Mouse (Mus musculus) MEL (cell line): Measurements from ENCODE around the gene Pcx. TPM values are rescaled to one million over a fixed set of nuclear protein-coding genes. Genes with fewer than 3 reads are reported as not detected.

Experiments
- DNase-seq: peaks from one replicate; pipeline ENCODE4 v3.0.0; 2011; ENCODE audit warnings: low read depth, low spot score
- H3K27ac ChIP-seq: 2 replicates; pipeline ENCODE4 v1.5.1; 2012; ENCODE audit warnings: low read depth, mild to moderate bottlenecking, control low read depth, low read length, moderate library complexity; ENCODE audit not compliant: control insufficient read depth
- H3K27me3 ChIP-seq, 2 experiments: fragments of 150-350 bp in 1 of 2; sonication (generic) in 1 of 2; 2 replicates each; pipeline ENCODE4 v1.6.1; 2012; ENCODE audit warnings: low read length in 2 of 2, mild to moderate bottlenecking in 2 of 2, improper control_type of control experiment in 1 of 2, moderate library complexity in 1 of 2; ENCODE audit not compliant: insufficient read depth in 2 of 2, control insufficient read depth in 1 of 2
- H3K36me3 ChIP-seq, 2 experiments: 2 replicates each; pipeline ENCODE4 v1.6.1; 2012 to 2014; ENCODE audit warnings: low read length in 2 of 2, improper control_type of control experiment in 1 of 2, inconsistent platforms in 1 of 2, mild to moderate bottlenecking in 1 of 2; ENCODE audit not compliant: insufficient read depth in 2 of 2, control insufficient read depth in 1 of 2
- H3K4me1 ChIP-seq, 2 experiments: fragments of 150-350 bp in 1 of 2; sonication (generic) in 1 of 2; 2 replicates each; pipeline ENCODE4 v1.6.1; 2012; ENCODE audit warnings: low read length in 2 of 2, improper control_type of control experiment in 1 of 2, mild to moderate bottlenecking in 1 of 2; ENCODE audit not compliant: insufficient read depth in 2 of 2, control insufficient read depth in 1 of 2
- H3K4me3 ChIP-seq, 2 experiments: fragments of 150-350 bp in 1 of 2; sonication (generic) in 1 of 2; 2 replicates each; pipeline ENCODE4 v1.5.1; 2012; ENCODE audit warnings: low read depth in 2 of 2, low read length in 2 of 2, mild to moderate bottlenecking in 2 of 2, moderate library complexity in 2 of 2, control low read depth in 1 of 2, improper control_type of control experiment in 1 of 2; ENCODE audit not compliant: control insufficient read depth in 1 of 2, insufficient read depth in 1 of 2
- H3K79me2 ChIP-seq: 2 replicates; pipeline ENCODE4 v1.6.1; 2012; ENCODE audit warnings: mild to moderate bottlenecking, low read length, moderate library complexity; ENCODE audit not compliant: control insufficient read depth, poor library complexity, insufficient read depth
- H3K9ac ChIP-seq: 2 replicates; pipeline ENCODE4 v1.6.1; 2012; ENCODE audit warnings: low read depth, mild to moderate bottlenecking, control low read depth, low read length, moderate library complexity; ENCODE audit not compliant: control insufficient read depth, poor library complexity, severe bottlenecking
- H3K9me3 ChIP-seq: fragments of 150-350 bp; sonication (generic); replicated peaks from 2 replicates; pipeline ENCODE4 v1.6.1; 2012; ENCODE audit warnings: mild to moderate bottlenecking, low read length, improper control_type of control experiment, moderate library complexity; ENCODE audit not compliant: insufficient read depth
- EP300 ChIP-seq, 2 experiments: IDR thresholded peaks; 2 replicates each; pipeline ENCODE4 v1.6.1; 2011; ENCODE audit warnings: improper control_type of control experiment in 2 of 2, low read length in 2 of 2, low read depth in 1 of 2, mild to moderate bottlenecking in 1 of 2
- ETS1 ChIP-seq: IDR thresholded peaks from 2 replicates; pipeline ENCODE4 v1.6.1; 2012; ENCODE audit warnings: low read depth, mild to moderate bottlenecking, inconsistent platforms, low read length, improper control_type of control experiment, moderate library complexity
- GABPA ChIP-seq: IDR thresholded peaks from 2 replicates; pipeline ENCODE4 v1.6.1; 2012; ENCODE audit warnings: low read depth, mild to moderate bottlenecking, inconsistent platforms, low read length, improper control_type of control experiment, moderate library complexity
- HCFC1 ChIP-seq: IDR thresholded peaks from 2 replicates; pipeline ENCODE4 v1.6.1; 2012; ENCODE audit warnings: low read depth, mild to moderate bottlenecking, inconsistent platforms, low read length, improper control_type of control experiment, moderate library complexity
- JUND ChIP-seq: IDR thresholded peaks from 2 replicates; pipeline ENCODE4 v1.6.1; 2011; ENCODE audit warnings: low read depth, mild to moderate bottlenecking, improper control_type of control experiment, low read length
- KAT2A ChIP-seq: conservative IDR thresholded peaks from 2 replicates; pipeline ENCODE4 v1.6.1; 2012; ENCODE audit warnings: low read depth, low read length, improper control_type of control experiment, inconsistent platforms
- MAFK ChIP-seq: IDR thresholded peaks from 2 replicates; pipeline ENCODE4 v1.6.1; 2011; ENCODE audit warnings: low read depth, mild to moderate bottlenecking, low read length, improper control_type of control experiment, borderline replicate concordance
- MEF2A ChIP-seq: IDR thresholded peaks from 2 replicates; pipeline ENCODE4 v1.6.1; 2014; ENCODE audit warnings: low read depth, mild to moderate bottlenecking, inconsistent platforms, low read length, improper control_type of control experiment; ENCODE audit not compliant: poor library complexity, insufficient replicate concordance, severe bottlenecking; ENCODE audit errors: extremely low read depth
- MXI1 ChIP-seq: IDR thresholded peaks from 2 replicates; pipeline ENCODE4 v1.6.1; 2011; ENCODE audit warnings: mild to moderate bottlenecking, low read depth, low read length, improper control_type of control experiment
- MYB ChIP-seq: IDR thresholded peaks from 2 replicates; pipeline ENCODE4 v1.6.1; 2011; ENCODE audit warnings: mild to moderate bottlenecking, low read depth, low read length, improper control_type of control experiment
- NELFE ChIP-seq: IDR thresholded peaks from 2 replicates; pipeline ENCODE4 v1.6.1; 2011; ENCODE audit warnings: low read depth, low read length, improper control_type of control experiment
- NRF1 ChIP-seq: IDR thresholded peaks from 2 replicates; pipeline ENCODE4 v1.6.1; 2014; ENCODE audit warnings: low read depth, mild to moderate bottlenecking, inconsistent platforms, low read length, improper control_type of control experiment, moderate library complexity; ENCODE audit not compliant: poor library complexity, insufficient read depth, severe bottlenecking
- POLR2AphosphoS2 ChIP-seq: IDR thresholded peaks from 2 replicates; pipeline ENCODE4 v1.6.1; 2011; ENCODE audit warnings: low read length, improper control_type of control experiment
- SMC3 ChIP-seq: IDR thresholded peaks from 2 replicates; pipeline ENCODE4 v1.6.1; 2011; ENCODE audit warnings: low read depth, low read length, improper control_type of control experiment
- TAL1 ChIP-seq: IDR thresholded peaks from 2 replicates; pipeline ENCODE4 v1.6.1; 2012; ENCODE audit warnings: mild to moderate bottlenecking, inconsistent platforms, low read length, moderate library complexity, mixed read lengths
- TBP ChIP-seq: IDR thresholded peaks from 2 replicates; pipeline ENCODE4 v1.8.0; 2011; ENCODE audit warnings: low read depth, low read length, improper control_type of control experiment
- UBTF ChIP-seq: IDR thresholded peaks from 2 replicates; pipeline ENCODE4 v1.6.1; 2012; ENCODE audit warnings: low read depth, mild to moderate bottlenecking, inconsistent platforms, low read length, improper control_type of control experiment, moderate library complexity, borderline replicate concordance; ENCODE audit not compliant: insufficient read depth
- USF2 ChIP-seq, 2 experiments: IDR thresholded peaks; 2 replicates each; pipeline ENCODE4 v1.6.1; 2011 to 2012; ENCODE audit warnings: improper control_type of control experiment in 2 of 2, low read length in 2 of 2, borderline replicate concordance in 1 of 2, inconsistent platforms in 1 of 2, low read depth in 1 of 2, mild to moderate bottlenecking in 1 of 2; ENCODE audit not compliant: insufficient read depth in 1 of 2
- ZKSCAN1 ChIP-seq: IDR thresholded peaks from 2 replicates; pipeline ENCODE4 v1.6.1; 2012; ENCODE audit warnings: low read depth, mild to moderate bottlenecking, inconsistent platforms, low read length, improper control_type of control experiment, moderate library complexity
- ZNF384 ChIP-seq: IDR thresholded peaks from 2 replicates; pipeline ENCODE4 v1.6.1; 2012; ENCODE audit warnings: low read depth, mild to moderate bottlenecking, inconsistent platforms, low read length, improper control_type of control experiment
- polyA plus RNA-seq, 2 experiments: library from polyadenylated mRNA; stranded (reverse) in 1 of 2; unstranded in 1 of 2; fragments of >175 nt in 1 of 2; fragments of >200 nt in 1 of 2; gene quantifications; 2 replicates each; pipeline versions ENCODE4 v1.2.1 to v1.2.4; 2012; ENCODE audit warnings: low replicate concordance in 2 of 2, low read depth in 1 of 2; ENCODE audit not compliant: insufficient read length in 2 of 2, insufficient read depth in 1 of 2, missing spikeins in 1 of 2
- total RNA-seq: library from RNA; depleted of rRNA; stranded (reverse); fragments of 300-350 nt; gene quantifications from 2 replicates; pipeline ENCODE4 v1.2.3, GENCODE M21; 2012

The Pcx gene
- total and polyA plus RNA-seq, 3 experiments = 7.2 to 7.9 TPM; not detected in 1

DNA sequence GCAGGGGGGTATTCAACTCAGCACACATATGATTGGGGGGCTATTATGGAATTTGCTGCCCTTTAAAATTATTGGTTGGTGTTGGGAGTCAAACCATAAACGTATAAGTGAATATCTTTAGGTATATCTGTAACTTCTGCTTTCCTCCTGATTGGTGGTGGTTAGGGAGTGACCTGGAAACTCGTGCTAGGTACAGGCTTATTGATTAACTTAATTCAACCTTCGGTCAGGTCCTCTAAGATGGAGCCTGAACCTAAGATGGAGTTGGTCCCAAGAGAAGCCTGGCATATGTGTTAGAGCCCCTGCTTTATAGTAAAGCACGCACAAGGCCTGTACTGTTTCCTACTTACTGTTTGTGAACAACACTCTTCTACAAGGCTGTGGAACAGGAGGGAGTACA is 34.8 kb downstream of the Pcx start:
- Histone ChIP-seq H3K4me3 (no peak overlapping the region), H3K27ac (no peak overlapping the region), H3K9me3 (no peaks in the 10 kb centered on the region), H3K79me2 (no peaks in the 10 kb centered on the region), H3K27me3 (no peaks in the 10 kb centered on the region), H3K36me3 (no peaks in the 10 kb centered on the region), H3K9ac (no peak overlapping the region), H3K4me1 (no peaks in the 10 kb centered on the region)
- TF ChIP-seq ZNF384 = no peak
- no peak for TF ChIP-seq NRF1
- no peak for TF ChIP-seq UBTF
- no peak for TF ChIP-seq ETS1
- no peak for TF ChIP-seq NELFE
- TF ChIP-seq POLR2AphosphoS2 = no peak
- no peak for TF ChIP-seq MAFK
- no peak for TF ChIP-seq SMC3
- TF ChIP-seq MYB = no peak
- TF ChIP-seq TBP = no peak
- TF ChIP-seq KAT2A = no peak
- no peak for TF ChIP-seq HCFC1
- no peak for DNase-seq

- H3K4me3 ChIP-seq = no peak overlapping the region
- no peak overlapping the region for H3K9ac ChIP-seq
- no peaks in the 10 kb centered on the region for H3K36me3 ChIP-seq
- no peak overlapping the region for H3K27ac ChIP-seq
- no peaks in the 10 kb centered on the region for H3K9me3 ChIP-seq
- H3K27me3 ChIP-seq = no peaks in the 10 kb centered on the region
- H3K79me2 ChIP-seq = no peaks in the 10 kb centered on the region
- TF ChIP-seq POLR2AphosphoS2 (no peak), GABPA (no peak), ZKSCAN1 (no peak), EP300 (IDR thresholded peaks at IDR 0.05; ENCODE audit: low read depth in 1 of 2, low read length in 2 of 2) (no peak), MXI1 (no peak), JUND (no peak), MEF2A (no peak), USF2 (IDR thresholded peaks at IDR 0.05; ENCODE audit: borderline replicate concordance in 1 of 2, insufficient read depth in 1 of 2, low read depth in 1 of 2, low read length in 2 of 2) (no peak), TAL1 (no peak)
- H3K4me1 ChIP-seq = no peaks in the 10 kb centered on the region
- no peak for DNase-seq
These were observed 35.6 kb downstream of the Pcx start for GRCm38 (mm10) chr19:4545841-4546240.
